Mouse (Mus musculus): ENCODE measurements around the gene Dop1b.

DNA sequence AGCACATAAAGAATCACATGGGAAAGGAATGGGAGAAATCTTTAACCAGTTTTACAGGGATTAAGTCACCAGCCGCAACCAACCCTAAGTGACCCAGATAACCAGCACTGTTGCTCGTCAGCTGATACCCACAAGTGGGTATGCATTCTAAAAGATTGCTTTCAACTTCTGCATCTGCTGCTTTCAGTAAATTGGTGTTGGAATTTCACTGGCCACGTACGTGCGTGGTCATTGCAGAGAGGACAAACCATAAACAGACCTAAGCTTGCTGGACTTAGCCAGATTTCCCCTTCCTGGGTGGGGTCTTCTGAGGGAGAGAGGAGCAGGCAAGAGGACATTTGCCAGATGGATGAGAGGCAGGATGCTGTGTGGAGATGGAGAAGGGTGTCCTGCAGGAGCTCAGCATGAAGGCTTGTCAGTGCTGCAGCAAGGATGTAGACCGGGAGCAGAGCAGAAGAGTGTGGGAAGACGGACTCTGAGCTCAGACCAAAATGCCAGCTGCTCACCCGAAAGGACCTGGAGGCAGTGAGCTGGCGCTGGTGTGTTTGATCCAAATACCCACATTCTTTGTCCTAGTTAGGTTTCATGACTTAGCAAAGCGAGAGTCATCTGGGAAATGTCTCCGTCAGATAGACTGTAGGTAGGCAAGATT is 86.3 kb downstream of the Dop1b start:
- TF ChIP-seq CTCF (conservative IDR thresholded peaks at IDR 0.05 in 1 of 2, IDR thresholded peaks at IDR 0.05 in 1 of 2; ENCODE audit: low read depth in 2 of 2, low read length in 2 of 2) (no peak), POLR2AphosphoS2 (IDR thresholded peaks at IDR 0.05; ENCODE audit: low read depth, low read length) (no peak)
